In the genomic region with DNA sequence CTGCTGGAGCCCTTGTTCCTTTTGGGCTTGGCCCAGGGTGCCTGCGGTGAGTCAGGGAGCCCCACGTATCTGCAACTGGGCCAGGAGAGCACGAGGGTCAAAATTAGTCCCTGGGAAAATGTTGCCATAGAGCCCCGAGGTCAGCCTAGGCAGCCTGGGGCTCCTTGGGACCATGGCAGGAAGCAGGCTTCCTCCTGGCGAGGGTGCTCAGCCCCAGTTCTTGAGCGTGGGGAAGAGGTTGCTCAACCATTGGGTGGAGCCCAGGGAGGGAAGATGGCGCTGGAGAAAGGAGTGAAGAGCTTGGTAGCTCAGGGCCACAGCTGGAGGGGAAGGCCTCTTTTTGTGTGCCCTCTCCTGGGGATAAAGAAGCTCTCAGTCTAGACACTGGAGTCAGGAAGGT, we compare ENCODE assay signal across 15 mouse cellular contexts. TPM values are rescaled to one million over a fixed set of nuclear protein-coding genes. Genes with fewer than 3 reads are reported as not detected.
DNase-seq lines count a peak whose midpoint lies in the region; ATAC-seq and TF ChIP-seq lines count a peak whose summit lies in the region.
"Had no signal": no experiment of that assay in that cellular context is flagged by ENCODE, and none has a peak within 500 bp of the region (broad histone marks: within the 10 kb centered on the region; RNA-seq: fewer than 3 reads in every experiment).

No protein-coding gene starts in this region.

- DNase-seq in left cerebral cortex, adult 2 months (ENCODE audit: extremely low spot score in 1 of 2, low spot score in 2 of 2) = no peak
- no peak for DNase-seq in left cerebral cortex, adult 18-20 months (ENCODE audit: low spot score in 2 of 2)
- no peak for DNase-seq in thymus, postnatal 0 days (ENCODE audit: low spot score)
- no peak for DNase-seq in kidney, postnatal 14 days
- DNase-seq in adrenal gland, postnatal 25 days = no peak
- DNase-seq: cerebellum, postnatal 36 days; kidney, adult 9 months; right cerebral cortex, postnatal 25 days had no signal

- ATAC-seq in common myeloid progenitor, adult 5-6 weeks (replicated peaks; ENCODE audit: low read depth, poor library complexity, severe bottlenecking) = peak; percentile 33; the same call in 1 of the 2 replicates
- ATAC-seq in hindbrain, embryonic 12.5 days (ENCODE audit: low FRiP score) = no peak
- ATAC-seq in neural tube, embryonic 12.5 days (ENCODE audit: low FRiP score, low read depth) = no peak

- no peaks in the 10 kb centered on the region for H3K9me3 ChIP-seq in hindbrain, embryonic 12.5 days (replicated peaks)
- no peaks in the 10 kb centered on the region for H3K9me3 ChIP-seq in neural tube, embryonic 12.5 days
- H3K9me3 ChIP-seq: forebrain, embryonic 10.5 days; lung, embryonic 15.5 days; midbrain, embryonic 12.5 days had no signal

- H3K36me3 ChIP-seq in hindbrain, embryonic 12.5 days = no peaks in the 10 kb centered on the region
- no peaks in the 10 kb centered on the region for H3K36me3 ChIP-seq in neural tube, embryonic 12.5 days
- H3K36me3 ChIP-seq: forebrain, embryonic 10.5 days; lung, embryonic 15.5 days; midbrain, embryonic 12.5 days had no signal

- 65% methylated on average over 7 of the region's 7 CpGs for WGBS in hindbrain, embryonic 12.5 days
- WGBS in neural tube, embryonic 12.5 days = 74% methylated on average over 7 of the region's 7 CpGs

- H3K4me2 ChIP-seq in hindbrain, embryonic 12.5 days (replicated peaks) = peak overlapping the region; percentile 22
- peak overlapping the region; percentile 43 for H3K4me2 ChIP-seq in neural tube, embryonic 12.5 days (replicated peaks)
- H3K4me2 ChIP-seq: lung, embryonic 15.5 days; midbrain, embryonic 12.5 days had no signal

- peak overlapping the region; percentile 17; the same call in 1 of the 2 replicates for H3K27ac ChIP-seq in left cerebral cortex, adult 2 months
- H3K27ac ChIP-seq in hindbrain, embryonic 12.5 days = no peak overlapping the region
- H3K27ac ChIP-seq in neural tube, embryonic 12.5 days = no peak overlapping the region
- H3K27ac ChIP-seq: forebrain, embryonic 10.5 days; lung, embryonic 15.5 days; midbrain, embryonic 12.5 days had no signal

- peak overlapping the region; percentile 31 for H3K4me3 ChIP-seq in left cerebral cortex, adult 2 months
- H3K4me3 ChIP-seq in hindbrain, embryonic 12.5 days = peak overlapping the region; percentile 32
- peak overlapping the region; percentile 33 for H3K4me3 ChIP-seq in neural tube, embryonic 12.5 days
- H3K4me3 ChIP-seq: lung, embryonic 15.5 days had no signal

- intact Hi-C loops in left cerebral cortex, adult 2 months (cut with DNase I) = no loop called here

- no peak overlapping the region for H3K9ac ChIP-seq in hindbrain, embryonic 12.5 days
- H3K9ac ChIP-seq in neural tube, embryonic 12.5 days = 0 out of 2 replicates have a peak overlapping the region, but pooled peaks have one; percentile 48
- H3K9ac ChIP-seq: lung, embryonic 15.5 days; midbrain, embryonic 12.5 days had no signal

- peaks cover 34% of the 10 kb centered on the region for H3K4me1 ChIP-seq in hindbrain, embryonic 12.5 days
- H3K4me1 ChIP-seq in neural tube, embryonic 12.5 days = peaks cover 34% of the 10 kb centered on the region

- no peak for TF ChIP-seq CTCF in left cerebral cortex, adult 2 months (IDR thresholded peaks at IDR 0.05)

- H3K27me3 ChIP-seq in hindbrain, embryonic 12.5 days = peaks cover 69% of the 10 kb centered on the region
- H3K27me3 ChIP-seq in neural tube, embryonic 12.5 days (replicated peaks) = peaks cover 61% of the 10 kb centered on the region

RNA-seq across cellular contexts. Expression of a gene that starts 2.7 kb away (rescaled TPM):
- 10 to 100 TPM; 17.1 to 18.7 TPM for total RNA-seq in left cerebral cortex, adult 2 months (2021)
- 10 to 100 TPM; 19.6 to 26.1 TPM for total RNA-seq in left cerebral cortex, adult 18-20 months (2021)
- total RNA-seq in common myeloid progenitor, adult 5-6 weeks (2017) = not detected in 2 replicates
- 12.4 and 19.5 TPM in 2 replicates for polyA plus RNA-seq in hindbrain, embryonic 12.5 days (2016; fragmentation: Nextera tagmentation; extraction: Ambion mirVana)
- 27.4 and 35.8 TPM in 2 replicates for polyA plus RNA-seq in neural tube, embryonic 12.5 days (2016; fragmentation: Nextera tagmentation; extraction: Ambion mirVana)
- polyA plus RNA-seq in thymus, postnatal 0 days (2015; fragmentation: Nextera tagmentation; extraction: Ambion mirVana) = 0.08 and 0.26 TPM in 2 replicates
- total RNA-seq in adrenal gland, postnatal 25 days (2021) = 0.95 and 2.1 TPM in 2 replicates
- total RNA-seq: neutrophil, adult 5-6 weeks had no signal

RNA-seq across cellular contexts. Expression of a gene that starts 21.2 kb away (rescaled TPM):
- 10 to 100 TPM; 12.0 to 12.9 TPM for total RNA-seq in left cerebral cortex, adult 2 months (2021)
- 10 to 100 TPM in 1 of 2 experiments, 1 to 10 TPM in 1; 7.3 to 10.8 TPM for total RNA-seq in left cerebral cortex, adult 18-20 months (2021)
- 0.14 TPM in 1 of 2 replicates, not detected in the other for total RNA-seq in common myeloid progenitor, adult 5-6 weeks (2017)
- polyA plus RNA-seq in hindbrain, embryonic 12.5 days (2016; fragmentation: Nextera tagmentation; extraction: Ambion mirVana) = 13.4 and 15.8 TPM in 2 replicates
- polyA plus RNA-seq in neural tube, embryonic 12.5 days (2016; fragmentation: Nextera tagmentation; extraction: Ambion mirVana) = 9.4 and 11.7 TPM in 2 replicates
- 2.4 and 4.0 TPM in 2 replicates for polyA plus RNA-seq in thymus, postnatal 0 days (2015; fragmentation: Nextera tagmentation; extraction: Ambion mirVana)
- 6.3 and 7.2 TPM in 2 replicates for total RNA-seq in adrenal gland, postnatal 25 days (2021)

RNA-seq across cellular contexts. Expression of a gene that starts 21.5 kb away (rescaled TPM):
- total RNA-seq in left cerebral cortex, adult 2 months (2021) = 100 to 1,000 TPM; 100 to 103 TPM
- total RNA-seq in left cerebral cortex, adult 18-20 months (2021) = 100 to 1,000 TPM; 102 to 111 TPM
- total RNA-seq in common myeloid progenitor, adult 5-6 weeks (2017) = 72.3 and 128 TPM in 2 replicates
- polyA plus RNA-seq in hindbrain, embryonic 12.5 days (2016; fragmentation: Nextera tagmentation; extraction: Ambion mirVana) = 298 and 337 TPM in 2 replicates
- polyA plus RNA-seq in neural tube, embryonic 12.5 days (2016; fragmentation: Nextera tagmentation; extraction: Ambion mirVana) = 318 and 338 TPM in 2 replicates
- 284 and 300 TPM in 2 replicates for polyA plus RNA-seq in thymus, postnatal 0 days (2015; fragmentation: Nextera tagmentation; extraction: Ambion mirVana)
- 110 and 122 TPM in 2 replicates for total RNA-seq in adrenal gland, postnatal 25 days (2021)

RNA-seq across cellular contexts. Expression of a gene that starts 53.6 kb away (rescaled TPM):
- 10 to 100 TPM; 22.8 to 23.2 TPM for total RNA-seq in left cerebral cortex, adult 2 months (2021)
- total RNA-seq in left cerebral cortex, adult 18-20 months (2021) = 10 to 100 TPM; 22.2 to 26.8 TPM
- 2.3 and 2.5 TPM in 2 replicates for total RNA-seq in common myeloid progenitor, adult 5-6 weeks (2017)
- 12.4 and 16.3 TPM in 2 replicates for polyA plus RNA-seq in hindbrain, embryonic 12.5 days (2016; fragmentation: Nextera tagmentation; extraction: Ambion mirVana)
- 12.0 and 12.5 TPM in 2 replicates for polyA plus RNA-seq in neural tube, embryonic 12.5 days (2016; fragmentation: Nextera tagmentation; extraction: Ambion mirVana)
- polyA plus RNA-seq in thymus, postnatal 0 days (2015; fragmentation: Nextera tagmentation; extraction: Ambion mirVana) = 3.3 and 4.6 TPM in 2 replicates
- total RNA-seq in adrenal gland, postnatal 25 days (2021) = 42.9 and 57.5 TPM in 2 replicates
